Mouse (Mus musculus) T-cell, adult 2 months (primary cell): Measurements from ENCODE around the gene Plxna3.

Source experiments
- DNase-seq: peaks from one replicate; pipeline ENCODE4 v3.0.0; 2022; ENCODE audit warnings: low spot score

Gene Plxna3

GRCm38 (mm10) chrX:74368209-74368909, 39.5 kb downstream of the Plxna3 start:
- DNase-seq: peak; percentile 45

- DNase-seq: peak; percentile 92
Measured at GRCm38 (mm10) chrX:74372888-74373549, 44.2 kb downstream of the Plxna3 start, which contains the start of the genes Ubl4a and Slc10a3. Gene Ubl4a, minus strand, starts transcription at chrX:74373218. Gene Slc10a3, minus strand, starts transcription at chrX:74373349.

GRCm38 (mm10) chrX:74384451-74384850, 55.6 kb downstream of the Plxna3 start:
- DNase-seq: no peak

GRCm38 (mm10) chrX:74388153-74388552, 59.3 kb downstream of the Plxna3 start:
- no peak for DNase-seq

GRCm38 (mm10) chrX:74392535-74393443, 63.9 kb downstream of the Plxna3 start, which contains the start of the genes Fam3a and Ikbkg:
Gene Fam3a, minus strand, starts transcription at chrX:74393272.
Gene Ikbkg, plus strand, starts transcription at chrX:74393290.
- peak; percentile 94 for DNase-seq
